Mouse (Mus musculus) forebrain, embryonic 16.5 days (tissue): ENCODE data around the gene Kcnj6. TPM values are rescaled to one million over a fixed set of nuclear protein-coding genes. Genes with fewer than 3 reads are reported as not detected.
A peak's percentile ranks its signal among the peaks of the same experiment; 100 is the strongest.

ENCODE experiments used
- ATAC-seq: fragments of 200-750 bp; cut with Nextera tagmentation; 2 replicates; pipeline ENCODE4 v1.8.0; 2017; ENCODE audit warnings: mild to moderate bottlenecking, moderate library complexity
- H3K27ac ChIP-seq: fragments of 300-500 bp; sonication (generic); 2 replicates; pipeline ENCODE4 v1.5.1; 2014; ENCODE audit warnings: low read length, control low read depth
- H3K27me3 ChIP-seq: fragments of 300-500 bp; sonication (generic); replicated peaks from 2 replicates; pipeline ENCODE4 v1.6.1; 2014; ENCODE audit warnings: low read length; ENCODE audit not compliant: control insufficient read depth, insufficient read depth
- H3K36me3 ChIP-seq: fragments of 300-500 bp; sonication (generic); 2 replicates; pipeline ENCODE4 v1.6.1; 2014; ENCODE audit not compliant: control insufficient read depth, insufficient read depth
- H3K4me1 ChIP-seq: fragments of 300-500 bp; sonication (generic); replicated peaks from 2 replicates; pipeline ENCODE4 v1.6.1; 2014; ENCODE audit warnings: low read length; ENCODE audit not compliant: control insufficient read depth, insufficient read depth
- H3K4me2 ChIP-seq: fragments of 300-500 bp; sonication (generic); 2 replicates; pipeline ENCODE4 v1.6.1; 2014; ENCODE audit warnings: mild to moderate bottlenecking, low read length, control low read depth
- H3K4me3 ChIP-seq: fragments of 300-500 bp; sonication (generic); replicated peaks from 2 replicates; pipeline ENCODE4 v1.5.1; 2014; ENCODE audit warnings: mild to moderate bottlenecking, low read length, control low read depth
- H3K9ac ChIP-seq: fragments of 300-500 bp; sonication (generic); replicated peaks from 2 replicates; pipeline ENCODE4 v1.6.1; 2014; ENCODE audit warnings: low read depth, low read length, control low read depth
- H3K9me3 ChIP-seq: fragments of 300-500 bp; sonication (generic); 2 replicates; pipeline ENCODE4 v1.6.1; 2016; ENCODE audit warnings: low read length; ENCODE audit not compliant: control insufficient read depth
- WGBS: fragments of 180-500 bp; shearing (Covaris S2); extraction: QIAGEN DNeasy Blood & Tissue Kit; methylation state at CpG from one replicate; pipeline ENCODE4 v1.1.7; 2014; 5-methylcytosine and 5-hydroxymethylcytosine counted together
- polyA plus RNA-seq: library from polyadenylated mRNA; unstranded; fragments of >200 nt; fragmentation: Nextera tagmentation; extraction: Ambion mirVana; gene quantifications from 2 replicates; pipeline ENCODE4 v1.2.1, GENCODE M21; 2015

The Kcnj6 gene
- polyA plus RNA-seq, 1 experiment from 2014 or later: 1.8 TPM

GRCm38 (mm10) chr16:94956410-94956809 lies 41.1 kb downstream of the Kcnj6 start:
- 92% methylated on average over 6 of the region's 6 CpGs for WGBS
- no peak overlapping the region for H3K4me3 ChIP-seq
- no peaks in the 10 kb centered on the region for H3K27me3 ChIP-seq
- no peak for ATAC-seq
- H3K27ac ChIP-seq: no peak overlapping the region
- H3K9me3 ChIP-seq: no peaks in the 10 kb centered on the region
- no peak overlapping the region for H3K4me2 ChIP-seq
- no peak overlapping the region for H3K9ac ChIP-seq
- H3K36me3 ChIP-seq: no peaks in the 10 kb centered on the region
- H3K4me1 ChIP-seq: no peaks in the 10 kb centered on the region

DNA sequence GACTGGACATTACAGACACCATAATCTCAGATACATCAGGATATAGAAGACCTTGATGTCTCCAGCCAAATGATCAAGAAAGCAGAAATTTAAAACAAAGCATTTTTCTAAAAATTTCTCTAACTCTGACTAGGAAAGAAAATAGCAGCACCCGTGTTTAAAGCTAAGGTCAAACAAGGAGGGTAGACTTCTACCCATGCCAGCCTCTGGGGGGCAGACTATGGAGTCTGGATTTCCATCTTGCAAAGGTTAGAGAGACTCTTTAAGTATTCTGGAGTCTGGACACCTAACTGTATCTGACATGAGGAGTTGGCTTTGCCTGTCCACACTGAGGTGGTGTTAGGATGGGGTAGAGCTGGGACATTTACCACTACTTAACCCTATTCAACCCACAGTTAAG lies 44.2 kb downstream of the Kcnj6 start:
- no peak for ATAC-seq
- Histone ChIP-seq H3K4me3 (no peak overlapping the region), H3K36me3 (no peaks in the 10 kb centered on the region), H3K9ac (no peak overlapping the region), H3K4me1 (no peaks in the 10 kb centered on the region), H3K4me2 (no peak overlapping the region), H3K27me3 (no peaks in the 10 kb centered on the region), H3K27ac (no peak overlapping the region), H3K9me3 (no peaks in the 10 kb centered on the region)
- 74% methylated on average over 1 of the region's 1 CpGs for WGBS

DNA sequence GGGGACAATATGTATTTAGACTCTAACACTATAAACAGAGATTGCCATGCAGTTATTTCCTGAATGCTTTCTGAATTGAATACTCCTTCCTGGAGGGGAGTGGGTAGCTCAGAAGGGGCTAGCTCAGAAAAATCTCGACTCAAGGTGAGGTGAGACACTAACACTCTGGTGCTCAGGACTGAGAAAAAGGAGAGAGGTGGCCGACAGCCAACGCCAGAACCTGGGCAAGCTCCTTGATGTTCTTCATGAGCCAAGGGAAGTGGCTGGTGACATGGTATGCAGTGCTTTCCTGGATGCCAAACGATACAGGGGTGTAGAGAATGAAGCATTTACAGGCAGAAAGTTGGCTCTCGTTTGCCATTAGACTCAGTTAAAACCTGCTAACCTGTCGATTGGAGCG lies 48.3 kb downstream of the Kcnj6 start:
- Histone ChIP-seq H3K9ac (no peak overlapping the region), H3K27ac (no peak overlapping the region), H3K36me3 (no peaks in the 10 kb centered on the region), H3K9me3 (no peaks in the 10 kb centered on the region), H3K27me3 (no peaks in the 10 kb centered on the region), H3K4me2 (no peak overlapping the region), H3K4me1 (peaks cover 5% of the 10 kb centered on the region; the same call in 1 of the 2 replicates), H3K4me3 (no peak overlapping the region)
- ATAC-seq: no peak
- 80% methylated on average over 7 of the region's 7 CpGs for WGBS

- H3K9me3 ChIP-seq: no peaks in the 10 kb centered on the region
- H3K4me1 ChIP-seq: peaks cover 5% of the 10 kb centered on the region; the same call in 1 of the 2 replicates
- H3K27me3 ChIP-seq: no peaks in the 10 kb centered on the region
- H3K4me2 ChIP-seq: no peak overlapping the region
- H3K4me3 ChIP-seq: no peak overlapping the region
- no peak for ATAC-seq
- no peaks in the 10 kb centered on the region for H3K36me3 ChIP-seq
- H3K9ac ChIP-seq: no peak overlapping the region
- H3K27ac ChIP-seq: no peak overlapping the region
- 54% methylated on average over 5 of the region's 5 CpGs for WGBS
These were observed 50.7 kb downstream of the Kcnj6 start for GRCm38 (mm10) chr16:94946848-94947247.

DNA sequence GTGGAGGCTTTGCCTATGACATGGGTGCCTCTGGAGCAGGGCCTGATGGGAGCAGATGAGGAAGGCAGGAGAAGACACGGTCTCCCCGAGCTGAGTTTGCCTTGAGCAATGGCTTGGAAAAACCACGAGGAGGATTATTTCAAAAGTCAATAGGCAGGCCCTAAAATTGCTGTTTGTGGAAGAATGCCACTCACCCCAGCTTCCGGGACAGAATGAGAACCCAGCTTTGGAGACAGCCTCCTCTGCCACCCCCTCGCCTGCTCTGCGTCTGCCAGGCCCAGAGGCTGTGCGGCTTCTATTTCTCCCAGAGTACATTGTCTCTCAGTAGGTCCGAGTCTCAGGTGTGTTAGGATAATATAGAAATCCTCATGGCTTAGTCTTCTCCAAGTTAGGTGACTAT lies 64.8 kb downstream of the Kcnj6 start:
- no peak overlapping the region for H3K4me2 ChIP-seq
- no peaks in the 10 kb centered on the region for H3K36me3 ChIP-seq
- H3K9me3 ChIP-seq: no peaks in the 10 kb centered on the region
- H3K27ac ChIP-seq: no peak overlapping the region
- 80% methylated on average over 8 of the region's 8 CpGs for WGBS
- peaks cover 17% of the 10 kb centered on the region for H3K4me1 ChIP-seq
- no peak overlapping the region for H3K9ac ChIP-seq
- H3K27me3 ChIP-seq: no peaks in the 10 kb centered on the region
- ATAC-seq: no peak
- no peak overlapping the region for H3K4me3 ChIP-seq

GRCm38 (mm10) chr16:94931343-94932301 lies 65.9 kb downstream of the Kcnj6 start:
- no peak overlapping the region for H3K9ac ChIP-seq
- H3K27me3 ChIP-seq: no peaks in the 10 kb centered on the region
- H3K36me3 ChIP-seq: no peaks in the 10 kb centered on the region
- peak overlapping the region; percentile 58 for H3K27ac ChIP-seq
- ATAC-seq: peak; percentile 90
- H3K4me1 ChIP-seq: peaks cover 17% of the 10 kb centered on the region
- 0 out of 2 replicates have a peak overlapping the region, but pooled peaks have one; percentile 0 for H3K4me3 ChIP-seq
- WGBS: 5% methylated on average over 21 of the region's 21 CpGs
- no peaks in the 10 kb centered on the region for H3K9me3 ChIP-seq
- peak overlapping the region; percentile 22 for H3K4me2 ChIP-seq

- H3K36me3 ChIP-seq: no peaks in the 10 kb centered on the region
- H3K4me1 ChIP-seq: no peaks in the 10 kb centered on the region; the same call in 1 of the 2 replicates
- WGBS: 10% methylated on average over 6 of the region's 6 CpGs
- no peak overlapping the region for H3K27ac ChIP-seq
- no peak overlapping the region for H3K9ac ChIP-seq
- no peaks in the 10 kb centered on the region for H3K9me3 ChIP-seq
- ATAC-seq: no peak
- H3K4me2 ChIP-seq: no peak overlapping the region
- H3K27me3 ChIP-seq: no peaks in the 10 kb centered on the region
- H3K4me3 ChIP-seq: no peak overlapping the region
These were observed 72.1 kb downstream of the Kcnj6 start for GRCm38 (mm10) chr16:94925364-94925763.

- no peaks in the 10 kb centered on the region for H3K4me1 ChIP-seq
- no peak overlapping the region for H3K4me3 ChIP-seq
- no peak overlapping the region for H3K27ac ChIP-seq
- H3K36me3 ChIP-seq: no peaks in the 10 kb centered on the region
- no peak overlapping the region for H3K4me2 ChIP-seq
- H3K9me3 ChIP-seq: no peaks in the 10 kb centered on the region
- ATAC-seq: peak; percentile 88
- WGBS: 15% methylated on average over 5 of the region's 5 CpGs
- no peak overlapping the region for H3K9ac ChIP-seq
- no peaks in the 10 kb centered on the region for H3K27me3 ChIP-seq
These were observed 78.3 kb downstream of the Kcnj6 start for GRCm38 (mm10) chr16:94919177-94919576.

GRCm38 (mm10) chr16:94906026-94906425 lies 91.5 kb downstream of the Kcnj6 start:
- Histone ChIP-seq H3K27me3 (no peaks in the 10 kb centered on the region), H3K9ac (no peak overlapping the region), H3K9me3 (no peaks in the 10 kb centered on the region), H3K36me3 (no peaks in the 10 kb centered on the region), H3K4me2 (no peak overlapping the region), H3K4me3 (no peak overlapping the region), H3K27ac (no peak overlapping the region), H3K4me1 (no peaks in the 10 kb centered on the region)
- 88% methylated on average over 4 of the region's 4 CpGs for WGBS
- no peak for ATAC-seq
